Mouse (Mus musculus): ENCODE measurements around the gene Ripor2. TPM values are rescaled to one million over a fixed set of nuclear protein-coding genes. Genes with fewer than 3 reads are reported as not detected.

Gene Ripor2
- total RNA-seq, 4 experiments from 2014 or later: 52.0 to 64.0 (median 60.2) TPM

DNA sequence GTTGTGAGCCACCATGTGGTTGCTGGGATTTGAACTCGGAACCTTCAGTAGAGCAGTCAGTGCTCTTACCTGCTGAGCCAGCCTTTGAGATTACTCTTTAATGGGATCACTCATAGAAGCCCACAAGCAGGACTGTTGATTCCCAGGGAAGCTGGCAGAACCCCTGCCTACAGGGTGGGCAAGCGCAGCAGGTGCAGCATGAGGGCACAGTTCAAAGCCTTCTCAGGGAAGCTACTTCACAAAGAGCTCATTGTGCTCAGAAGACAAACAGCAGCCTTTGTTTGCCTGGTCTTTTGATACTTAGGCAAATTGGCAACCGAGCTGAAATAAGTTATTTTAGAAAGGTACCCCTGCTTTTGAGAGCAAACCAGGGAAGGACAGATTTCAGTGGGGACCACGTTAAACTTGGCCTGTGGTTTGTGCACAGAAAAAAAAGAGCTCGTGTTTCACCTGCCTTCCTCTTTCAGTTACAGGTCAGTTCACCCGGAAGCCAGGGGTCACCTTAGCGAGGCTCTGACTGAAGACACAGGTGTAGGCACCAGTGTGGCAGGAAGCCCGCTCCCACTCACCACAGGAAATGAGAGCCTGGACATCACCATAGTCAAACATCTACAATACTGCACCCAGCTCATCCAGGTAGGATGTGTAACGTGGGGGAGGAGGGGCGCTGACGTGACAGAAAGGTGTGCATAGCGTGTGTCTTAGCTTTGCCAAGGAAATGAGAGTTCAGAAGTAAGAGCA lies 127.8 kb downstream of the Ripor2 start:
- no peak for DNase-seq (ENCODE audit: low spot score in 2 of 2)

DNA sequence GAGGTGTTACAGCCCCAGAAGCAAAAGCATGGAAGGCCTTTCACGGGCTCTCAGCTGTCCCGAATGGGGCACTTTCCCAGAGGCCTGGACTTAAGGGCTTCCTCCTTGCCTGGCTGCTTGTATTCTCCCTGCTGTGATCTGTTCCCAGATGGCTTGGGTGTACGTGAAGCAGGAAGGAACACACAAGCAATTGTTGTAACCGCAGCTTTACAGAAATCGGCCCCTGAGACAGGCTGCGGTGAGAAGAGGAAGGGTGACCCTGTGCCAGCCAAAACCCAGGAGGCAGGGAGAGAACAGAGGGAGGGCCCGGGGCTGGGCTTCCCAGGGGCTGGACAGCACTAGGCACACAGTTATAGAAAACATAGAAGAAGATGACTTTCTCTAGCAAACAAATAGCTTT lies 129.0 kb downstream of the Ripor2 start:
- no peak for DNase-seq (ENCODE audit: low spot score in 2 of 2)

DNA sequence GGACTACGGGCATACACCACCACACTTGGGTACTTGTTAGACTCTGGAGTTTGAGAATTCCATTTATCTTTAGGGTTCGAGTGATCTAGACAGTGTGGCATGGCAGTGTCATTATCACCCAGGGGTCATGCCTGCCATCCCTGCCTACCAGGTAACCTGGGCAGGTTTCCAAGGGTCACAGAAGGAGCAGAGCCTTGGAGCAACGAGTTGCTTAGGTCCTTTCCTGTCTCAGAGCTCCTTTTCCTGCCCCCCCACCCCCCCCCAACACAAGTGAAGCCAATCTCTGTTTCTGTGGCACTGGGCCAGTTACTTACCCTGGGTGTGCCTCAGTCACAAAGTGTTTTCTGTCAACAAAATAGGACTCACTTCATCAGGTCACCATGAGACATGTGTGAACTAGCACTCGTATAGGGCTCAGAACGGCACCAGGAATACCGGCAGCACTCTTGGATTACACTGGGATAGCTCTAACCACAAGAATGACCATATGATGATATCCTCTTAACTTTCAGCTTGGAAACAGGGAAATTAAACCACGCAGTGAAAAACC lies 130.7 kb downstream of the Ripor2 start:
- DNase-seq (ENCODE audit: low spot score in 2 of 2): no peak

DNA sequence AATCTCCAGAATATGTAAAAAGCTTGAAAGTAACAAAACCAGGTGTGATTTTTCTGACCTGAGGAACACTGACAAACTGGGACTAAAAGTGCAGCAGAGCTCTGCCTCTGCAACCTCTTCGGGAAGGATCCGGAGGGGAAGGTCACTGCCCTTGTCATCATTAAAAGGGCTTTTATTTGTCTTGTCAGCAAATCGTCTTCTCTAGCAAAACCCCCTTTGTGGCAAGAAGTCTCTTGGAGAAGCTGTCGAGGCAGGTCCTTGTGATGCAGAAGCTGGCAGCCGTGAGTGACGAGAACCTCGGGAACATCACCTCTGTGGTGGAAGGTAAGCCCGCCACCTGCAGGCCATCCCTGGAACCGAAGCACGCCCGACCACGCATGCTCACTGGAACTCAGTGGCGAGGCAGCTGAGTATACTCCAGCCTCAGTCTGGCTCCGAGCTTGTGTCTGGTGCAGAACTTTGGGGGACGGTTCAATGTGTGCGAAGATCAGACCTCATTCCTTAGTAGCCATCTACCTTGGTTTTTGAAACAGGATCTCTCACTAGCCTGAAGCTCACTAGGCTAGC lies 131.5 kb downstream of the Ripor2 start:
- peak; percentile 78 to 94 for DNase-seq (ENCODE audit: low spot score in 2 of 2)

DNA sequence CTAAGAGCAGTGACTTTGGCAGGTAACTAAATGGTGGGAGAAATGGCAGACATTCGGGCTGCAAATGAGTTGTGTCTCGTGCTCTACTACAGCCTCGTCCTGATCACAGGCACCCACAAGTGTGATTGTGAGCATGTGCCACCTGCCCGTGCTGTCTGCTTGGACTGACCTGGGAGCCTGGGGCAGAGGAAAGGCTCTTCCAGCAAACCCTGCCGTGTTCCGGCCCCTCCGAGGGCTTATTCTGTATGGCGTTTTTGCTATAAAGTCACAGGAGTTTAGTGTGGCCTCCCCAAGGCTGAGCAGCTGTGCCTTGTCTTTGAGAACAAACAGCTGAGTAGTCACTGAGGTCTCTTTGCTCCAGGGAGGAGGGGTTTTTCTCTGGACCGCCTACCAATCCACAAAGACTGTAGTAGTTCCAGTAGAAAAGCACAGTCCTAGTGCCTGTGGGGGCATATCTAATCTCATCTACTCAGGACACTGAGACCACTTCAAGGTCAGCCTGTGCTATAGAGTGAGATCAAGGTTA lies 132.4 kb downstream of the Ripor2 start:
- DNase-seq (ENCODE audit: low spot score in 2 of 2): no peak

DNA sequence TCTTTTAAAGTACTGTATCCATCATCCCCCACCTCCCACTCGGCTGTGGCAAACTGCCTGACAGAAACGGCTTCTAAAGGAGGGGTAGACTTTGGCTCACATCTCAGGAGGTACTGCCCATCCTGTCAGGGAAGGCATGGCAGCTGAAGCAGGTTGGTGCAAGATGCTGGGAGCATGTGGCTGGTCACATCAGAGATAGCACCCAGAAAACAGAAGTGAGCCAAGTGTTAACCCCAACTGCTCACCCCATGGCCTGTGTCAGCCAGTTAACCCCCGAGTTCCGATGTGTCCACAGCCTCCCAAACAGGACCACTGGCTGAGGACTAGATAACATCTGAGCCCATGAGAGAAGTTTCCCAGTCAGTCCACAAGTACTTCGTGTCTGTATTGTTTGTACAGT lies 133.6 kb downstream of the Ripor2 start:
- no peak for DNase-seq (ENCODE audit: low spot score in 2 of 2)

DNA sequence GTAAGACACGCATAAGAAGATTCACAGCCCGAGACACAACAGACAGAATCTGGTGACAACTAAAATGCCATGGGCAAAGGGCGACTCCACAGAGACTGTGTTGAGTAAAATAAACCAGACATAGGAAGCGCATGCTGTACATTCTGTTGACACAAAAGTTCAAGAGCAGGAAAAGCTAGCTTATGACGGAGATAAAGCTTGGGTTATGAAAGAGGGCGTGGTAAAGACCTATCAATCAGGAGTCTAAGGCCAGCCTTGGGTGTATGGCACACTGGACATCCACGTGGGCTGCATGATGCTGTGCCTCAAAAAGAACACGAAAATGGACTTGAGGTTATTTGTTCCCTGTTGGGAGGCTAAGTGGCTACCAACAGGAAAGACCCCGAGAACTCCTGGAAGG lies 134.5 kb downstream of the Ripor2 start:
- DNase-seq (ENCODE audit: low spot score in 2 of 2): no peak

DNA sequence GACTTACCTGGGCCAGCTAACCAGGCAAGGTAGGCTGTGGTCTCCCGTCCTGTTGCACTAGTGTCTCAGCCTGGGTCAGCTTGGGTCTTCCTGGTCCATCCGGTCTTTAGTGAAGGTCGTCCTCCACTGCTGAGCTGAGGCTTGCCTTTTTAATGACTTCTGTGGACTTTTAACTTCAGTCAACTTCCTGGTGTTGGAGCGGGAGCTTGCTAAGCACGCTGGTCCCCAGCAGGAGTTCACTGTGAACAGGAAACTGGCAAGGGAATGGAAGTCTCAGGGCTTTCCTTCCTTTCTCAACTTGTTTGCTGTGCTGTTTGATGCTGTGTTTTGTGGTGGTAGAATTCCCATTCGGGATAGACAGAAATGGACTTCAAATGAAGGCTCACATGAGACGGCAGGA lies 135.7 kb downstream of the Ripor2 start:
- no peak for DNase-seq (ENCODE audit: low spot score in 2 of 2)

DNA sequence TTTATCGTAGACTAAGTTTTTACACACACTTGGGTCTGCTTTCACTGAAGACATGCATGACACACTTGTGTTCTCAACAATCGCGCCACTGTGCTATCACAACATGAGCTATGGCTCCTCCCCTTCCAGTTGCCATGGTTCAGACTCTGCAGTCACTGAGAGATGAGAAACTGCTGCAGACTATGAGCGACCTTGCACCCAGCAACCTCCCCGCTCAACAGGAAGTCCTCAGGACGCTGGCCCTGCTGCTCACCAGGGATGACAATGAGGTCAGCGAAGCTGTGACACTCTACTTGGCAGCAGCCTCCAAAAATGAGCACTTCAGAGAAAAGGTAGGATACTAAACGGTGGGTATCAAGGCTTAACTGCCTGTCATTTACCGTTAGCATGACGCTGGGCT lies 139.5 kb downstream of the Ripor2 start:
- no peak for DNase-seq (ENCODE audit: low spot score in 2 of 2)

DNA sequence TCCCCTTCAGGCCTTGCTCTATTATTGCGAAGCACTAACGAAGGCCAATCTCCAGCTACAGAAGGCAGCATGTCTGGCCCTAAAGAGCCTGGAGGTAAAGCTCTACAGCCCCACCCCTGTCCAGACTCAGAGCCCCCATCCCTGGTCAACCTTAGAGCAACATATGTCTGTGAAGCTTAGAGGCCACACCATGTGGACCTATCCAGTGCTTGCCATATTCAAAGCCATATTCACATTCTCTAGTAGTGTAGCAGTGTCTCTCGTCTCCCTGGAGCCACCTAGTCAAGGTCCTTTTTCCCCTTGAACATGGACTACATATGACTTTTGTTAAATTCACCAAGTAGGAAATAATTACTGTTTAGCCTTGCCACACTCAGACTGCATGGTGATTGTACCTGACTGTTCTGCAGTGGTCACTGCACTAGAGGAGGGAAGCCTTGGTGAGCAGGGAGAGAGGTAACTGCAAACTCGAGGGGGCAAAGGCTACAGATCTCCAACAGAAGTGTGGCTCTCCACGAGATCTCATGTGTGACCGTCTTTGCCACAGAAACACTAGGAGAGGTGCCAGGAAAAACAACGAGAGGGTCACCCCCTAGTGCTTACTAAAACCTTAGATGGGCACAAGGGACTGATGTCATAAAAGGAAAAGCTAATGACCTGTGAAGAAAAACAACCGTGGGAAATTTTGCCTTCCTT lies 141.9 kb downstream of the Ripor2 start:
- DNase-seq (ENCODE audit: low spot score in 2 of 2): no peak

DNA sequence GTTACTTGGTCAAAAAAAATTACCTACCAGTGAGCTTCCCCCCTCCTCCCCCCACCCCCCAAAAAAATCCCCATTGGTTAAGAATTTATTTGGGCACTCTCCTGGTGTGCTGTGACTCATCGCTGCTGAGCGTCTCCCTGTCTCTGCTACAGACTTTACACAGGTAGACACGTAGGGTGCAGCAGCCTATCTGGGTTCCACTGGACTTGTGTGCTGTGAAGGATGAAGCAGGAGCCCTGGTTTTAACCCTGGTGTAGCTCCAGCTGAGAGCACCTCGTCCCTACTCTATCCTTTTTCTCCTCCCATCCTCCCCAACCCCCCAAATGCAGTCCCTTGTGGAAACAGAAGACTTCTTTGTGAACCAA lies 142.4 kb downstream of the Ripor2 start:
- no peak for DNase-seq (ENCODE audit: low spot score in 2 of 2)

DNA sequence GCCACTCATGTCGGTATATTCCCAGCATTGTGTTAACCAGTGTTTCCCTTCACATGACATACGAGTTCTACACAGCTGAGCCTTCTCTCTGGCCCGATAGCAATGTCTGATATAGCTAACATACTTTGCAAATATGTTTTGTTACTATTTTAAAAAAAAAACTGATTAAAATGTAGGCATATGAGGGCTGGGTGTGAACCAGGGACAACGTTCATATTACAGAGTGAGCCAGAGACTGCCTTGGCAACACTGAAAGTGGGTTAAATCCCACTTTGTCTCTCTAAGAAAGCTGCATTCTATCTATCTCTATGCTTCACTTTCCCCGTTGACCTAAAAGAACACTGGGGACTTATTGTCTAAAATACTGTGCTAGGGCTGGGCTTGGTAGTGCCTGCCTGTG lies 147.1 kb downstream of the Ripor2 start:
- no peak for DNase-seq (ENCODE audit: low spot score in 2 of 2)

DNA sequence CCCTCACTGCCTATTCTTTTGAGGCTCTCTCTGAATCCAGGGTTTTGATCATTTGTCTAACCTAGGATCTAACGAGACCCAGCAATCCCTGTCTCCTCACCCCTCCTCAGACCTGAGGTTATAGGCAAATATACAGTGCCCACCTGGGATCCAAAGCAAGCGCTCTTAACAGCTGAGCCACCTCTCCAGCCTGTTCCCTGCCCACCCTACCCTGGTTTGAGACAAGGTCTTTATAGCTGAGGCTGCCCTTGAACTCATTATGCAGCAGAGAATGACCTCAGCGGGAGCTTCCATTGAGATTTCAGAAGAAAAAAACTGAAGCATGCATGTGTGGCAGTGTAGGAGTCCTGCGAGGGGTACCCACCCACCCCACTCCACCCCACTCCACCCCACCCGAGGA lies 152.5 kb downstream of the Ripor2 start:
- DNase-seq (ENCODE audit: low spot score in 2 of 2): no peak

DNA sequence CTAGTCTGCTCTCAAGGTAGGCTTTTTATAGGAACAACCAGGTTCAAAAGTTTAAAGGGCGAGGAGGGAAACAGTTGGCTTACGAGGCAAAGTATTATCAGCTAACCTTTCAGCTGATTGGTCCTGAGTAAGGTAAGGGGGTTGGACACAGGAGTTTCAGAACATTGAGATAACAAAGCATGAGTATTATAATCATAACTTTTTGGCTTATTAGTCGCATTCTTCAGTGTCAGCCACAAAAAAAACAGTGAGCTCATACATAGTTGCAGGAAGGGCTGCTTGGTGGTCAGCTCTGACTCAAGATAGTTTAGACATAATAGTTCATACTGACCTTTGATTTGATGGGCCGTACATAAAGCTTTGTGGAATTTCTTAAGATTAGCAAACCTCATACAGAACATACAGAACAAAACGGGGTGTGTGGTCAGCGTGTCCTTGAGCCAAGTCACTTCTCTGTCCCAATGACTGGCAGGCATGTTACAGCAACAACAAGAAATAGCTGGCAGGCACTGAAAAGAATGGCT lies 153.7 kb downstream of the Ripor2 start:
- DNase-seq (ENCODE audit: low spot score in 2 of 2): no peak

DNA sequence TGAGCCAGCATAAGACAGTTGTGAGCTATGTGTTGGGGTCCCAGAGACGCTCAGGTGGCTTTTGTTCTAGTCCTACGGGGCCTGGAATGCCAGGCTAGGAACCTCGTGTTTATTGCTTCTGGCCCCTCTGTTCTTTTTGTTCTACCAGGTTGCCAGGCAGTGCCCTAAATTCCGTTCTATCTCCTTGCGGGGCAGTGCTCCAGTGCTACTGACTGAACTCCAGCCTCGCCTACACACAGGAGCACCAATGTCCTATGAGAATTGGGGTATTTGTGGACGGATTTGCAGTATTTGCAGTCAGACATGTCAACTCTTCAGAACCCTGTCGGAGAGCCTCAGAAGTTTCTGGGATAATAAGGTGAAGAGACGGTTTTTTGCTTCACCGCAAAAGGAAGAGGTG lies 159.0 kb downstream of the Ripor2 start, which contains the start of gene Armh2:
TSS of gene Armh2 (plus strand) at position 205 of the 400 bp plus-strand sequence.
- DNase-seq (ENCODE audit: low spot score in 2 of 2): no peak

DNA sequence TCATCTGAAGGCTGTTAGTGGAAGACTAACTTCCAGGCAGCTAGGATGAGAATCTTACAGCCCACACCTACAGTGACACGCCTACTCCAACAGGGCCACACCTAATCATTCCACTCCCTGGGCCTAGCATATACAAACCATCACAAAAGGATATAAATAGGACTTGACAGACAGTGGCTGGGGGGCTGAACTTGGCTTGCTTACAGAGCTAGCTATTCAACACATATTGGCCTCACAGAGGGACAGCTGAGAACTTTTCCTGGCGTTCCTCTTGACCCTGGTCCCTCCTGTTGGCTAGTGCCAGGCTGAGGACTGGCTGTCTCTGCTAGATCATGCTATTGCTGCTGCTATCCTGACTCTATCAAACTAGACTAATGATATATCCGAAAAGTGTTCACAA lies 165.8 kb downstream of the Ripor2 start:
- DNase-seq (ENCODE audit: low spot score in 2 of 2): no peak

DNA sequence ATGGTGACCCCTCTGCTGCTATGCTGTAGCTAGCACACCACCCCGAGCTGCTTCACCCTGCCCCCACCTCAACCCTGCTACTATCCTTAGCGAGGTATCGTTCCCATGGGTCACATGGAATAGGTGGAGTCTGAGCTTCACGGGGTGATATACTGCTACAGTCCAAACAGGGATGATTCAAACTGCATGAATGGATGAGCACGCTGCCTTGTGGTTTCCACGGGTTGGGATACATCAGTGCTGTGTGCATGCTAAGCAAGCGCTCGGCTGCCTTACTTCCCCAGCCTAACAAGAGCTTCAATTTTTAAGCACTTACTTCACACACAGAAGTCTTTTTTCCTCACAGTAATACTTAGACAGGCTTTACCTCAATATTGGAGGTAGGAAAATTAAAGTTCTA lies 168.8 kb downstream of the Ripor2 start:
- no peak for DNase-seq (ENCODE audit: low spot score in 2 of 2)

DNA sequence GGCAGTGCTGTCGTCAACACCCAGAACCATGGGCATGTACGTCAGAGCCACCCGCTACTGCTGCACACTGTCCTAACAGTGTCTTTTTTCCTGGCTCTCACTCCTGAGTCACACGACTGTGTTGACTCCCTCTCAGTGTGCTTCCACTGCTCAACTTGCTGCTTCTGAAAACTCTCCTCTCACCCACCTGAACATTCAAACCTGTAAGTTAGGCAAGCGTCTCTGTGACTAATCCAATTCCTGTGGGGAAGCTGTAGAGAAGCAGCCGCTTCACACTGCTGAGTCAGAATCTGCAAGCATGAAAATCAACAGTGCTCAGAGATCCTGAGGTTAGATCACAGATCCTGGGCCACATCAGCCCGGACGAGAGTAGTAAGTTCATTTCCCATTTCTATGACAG lies 169.4 kb downstream of the Ripor2 start:
- DNase-seq (ENCODE audit: low spot score in 2 of 2): peak in 1 of 2 experiments; percentile 12

DNA sequence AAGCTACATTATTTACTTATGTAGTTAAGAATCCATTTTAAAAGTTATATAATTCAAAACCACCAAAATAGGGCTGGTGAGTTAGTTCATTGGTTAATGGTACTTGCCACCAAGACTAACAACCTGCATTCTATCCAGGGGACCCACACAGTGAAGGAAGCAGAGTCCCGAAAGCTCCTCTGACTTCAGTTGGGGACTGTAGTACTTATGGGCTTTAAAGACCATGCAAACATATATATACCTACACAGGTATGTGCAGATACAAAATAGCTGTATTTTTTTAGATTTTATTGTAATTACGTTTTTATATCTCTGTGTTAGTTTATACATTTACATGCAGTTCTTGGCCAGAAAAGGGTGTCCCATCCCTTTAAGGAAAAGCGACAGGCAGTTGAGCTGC lies 174.8 kb downstream of the Ripor2 start:
- no peak for DNase-seq (ENCODE audit: low spot score in 2 of 2)

DNA sequence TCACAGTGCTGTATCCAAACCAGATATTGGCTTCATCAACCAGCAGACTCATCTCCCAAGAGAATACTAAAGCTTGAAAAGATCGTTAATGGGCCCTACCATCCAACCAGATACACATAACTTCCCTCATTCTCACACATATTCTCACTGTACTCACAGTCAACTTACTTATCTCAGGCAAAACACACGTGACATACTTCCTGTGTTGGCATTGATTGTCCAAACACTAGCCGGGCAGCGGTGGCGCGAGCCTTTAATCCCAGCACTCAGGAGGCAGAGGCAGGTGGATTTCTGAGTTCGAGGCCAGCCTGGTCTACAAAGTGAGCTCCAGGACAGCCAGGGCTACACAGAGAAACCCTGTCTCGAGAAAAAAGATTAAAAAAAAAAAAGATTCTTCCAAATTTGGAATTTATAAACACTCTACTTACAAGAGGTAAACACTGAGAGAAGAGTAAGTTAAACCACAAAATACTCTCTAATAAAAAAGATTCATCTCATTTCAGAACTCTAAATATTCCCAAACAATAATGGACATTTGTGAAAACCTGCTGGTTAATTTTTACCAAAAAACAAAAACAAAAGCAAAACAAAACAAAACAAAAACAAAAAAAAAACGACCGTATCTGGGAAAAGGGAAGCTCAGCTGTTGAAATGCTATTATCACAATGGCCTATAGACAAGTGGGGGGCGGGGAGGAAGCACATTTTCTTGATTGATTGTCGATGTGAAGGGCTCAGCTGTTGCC lies 176.0 kb downstream of the Ripor2 start:
- no peak for DNase-seq (ENCODE audit: low spot score in 2 of 2)

DNA sequence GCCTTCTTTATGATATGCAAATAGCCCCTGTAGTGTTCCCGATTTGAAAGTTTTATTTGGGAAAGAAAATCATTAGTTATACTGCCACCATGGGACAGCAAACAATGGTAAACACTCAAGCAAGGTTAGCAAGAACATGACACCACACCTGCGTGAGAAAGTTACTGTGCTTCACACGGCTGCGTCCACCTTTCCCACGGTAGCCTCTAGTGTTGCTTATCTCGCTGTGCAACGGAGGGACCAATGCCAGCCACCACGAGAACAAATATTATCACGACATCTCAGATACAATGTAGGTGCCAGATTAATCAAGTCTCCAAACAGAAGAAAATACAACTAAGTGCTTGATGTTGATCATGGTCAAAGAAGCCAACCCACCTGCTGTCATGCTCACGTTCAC lies 177.5 kb downstream of the Ripor2 start:
- no peak for DNase-seq (ENCODE audit: low spot score in 2 of 2)

Data from left cerebral cortex, adult 8-10 months (tissue).